Mouse (Mus musculus) liver, embryonic 14.5 days (tissue): ENCODE data around the gene Ceacam1. TPM values are rescaled to one million over a fixed set of nuclear protein-coding genes. Genes with fewer than 3 reads are reported as not detected.
"Not testable (repeated sequence)": the region's sequence is repeated elsewhere in the genome, so short reads cannot be mapped to it uniquely, and the experiment has no call there.

Experiments
- ATAC-seq: fragments of 200-750 bp; cut with Nextera tagmentation; 2 replicates; pipeline ENCODE4 v1.8.0; 2017; ENCODE audit warnings: moderate number of reproducible peaks, mild to moderate bottlenecking, moderate library complexity; ENCODE audit not compliant: insufficient read depth
- DNase-seq, 3 experiments: peaks; one replicate each; pipeline ENCODE4 v3.0.0-alpha.2; 2012 to 2013; ENCODE audit warnings: low read depth in 3 of 3, low spot score in 3 of 3
- H3K27ac ChIP-seq: fragments of 300-500 bp; sonication (generic); 2 replicates; pipeline ENCODE4 v1.5.1; 2014; ENCODE audit warnings: moderate library complexity, mild to moderate bottlenecking, control low read depth, inconsistent platforms
- H3K27me3 ChIP-seq: fragments of 300-500 bp; sonication (generic); 2 replicates; pipeline ENCODE4 v1.6.1; 2014; ENCODE audit warnings: mild to moderate bottlenecking, low read length, moderate library complexity; ENCODE audit not compliant: control insufficient read depth, insufficient read depth
- H3K36me3 ChIP-seq: fragments of 300-500 bp; sonication (generic); replicated peaks from 2 replicates; pipeline ENCODE4 v1.6.1; 2014; ENCODE audit warnings: low read depth; ENCODE audit not compliant: control insufficient read depth, insufficient read depth
- H3K4me1 ChIP-seq, 2 experiments: fragments of 200-500 bp in 1 of 2; fragments of 300-500 bp in 1 of 2; sonication (generic) in 1 of 2; replicated peaks; 2 replicates each; pipeline ENCODE4 v1.6.1; 2012 to 2014; ENCODE audit warnings: antibody characterized with exemption in 1 of 2, inconsistent platforms in 1 of 2, low read length in 1 of 2; ENCODE audit not compliant: control insufficient read depth in 2 of 2, insufficient read depth in 2 of 2
- H3K4me2 ChIP-seq: fragments of 300-500 bp; sonication (generic); 2 replicates; pipeline ENCODE4 v1.6.1; 2014; ENCODE audit warnings: low read depth, mild to moderate bottlenecking, control low read depth, moderate library complexity
- H3K4me3 ChIP-seq, 2 experiments: fragments of 200-500 bp in 1 of 2; fragments of 300-500 bp in 1 of 2; sonication (generic) in 1 of 2; 2 replicates each; pipeline ENCODE4 v1.5.1; 2012 to 2014; ENCODE audit warnings: low read depth in 2 of 2, low read length in 2 of 2, mild to moderate bottlenecking in 2 of 2, control low read depth in 1 of 2, inconsistent platforms in 1 of 2, moderate library complexity in 1 of 2; ENCODE audit not compliant: insufficient read depth in 1 of 2
- H3K9ac ChIP-seq: fragments of 300-500 bp; sonication (generic); replicated peaks from 2 replicates; pipeline ENCODE4 v1.6.1; 2014; ENCODE audit warnings: mild to moderate bottlenecking, control low read depth, moderate library complexity
- H3K9me3 ChIP-seq: fragments of 300-500 bp; sonication (generic); 2 replicates; pipeline ENCODE4 v1.6.1; 2016; ENCODE audit warnings: low read length, mixed read lengths; ENCODE audit not compliant: control insufficient read depth
- CTCF ChIP-seq: IDR thresholded peaks from 2 replicates; pipeline ENCODE4 v1.5.1; 2016; ENCODE audit warnings: antibody characterized with exemption, low read depth, control low read depth
- EP300 ChIP-seq: IDR thresholded peaks from 2 replicates; pipeline ENCODE4 v1.6.1; 2016; ENCODE audit warnings: antibody characterized with exemption, low read depth
- WGBS: fragments of 180-500 bp; shearing (Covaris S2); extraction: QIAGEN DNeasy Blood & Tissue Kit; methylation state at CpG from one replicate; pipeline ENCODE4 v1.1.7; 2014; ENCODE audit not compliant: insufficient replicate concordance; 5-methylcytosine and 5-hydroxymethylcytosine counted together
- polyA plus RNA-seq, 2 experiments: library from polyadenylated mRNA; depleted of rRNA in 1 of 2; stranded (reverse) in 1 of 2; unstranded in 1 of 2; fragments of >200 nt; fragmentation: Nextera tagmentation in 1 of 2; extraction: Ambion mirVana in 1 of 2; gene quantifications; 2 replicates each; pipeline versions ENCODE4 v1.2.1 to v1.2.3; 2012 to 2014

The Ceacam1 gene
- 2.8 and 3.0 TPM in 2 replicates for polyA plus RNA-seq (2012; rRNA removed)
- 3.8 and 4.3 TPM in 2 replicates for polyA plus RNA-seq (2014; fragmentation: Nextera tagmentation; extraction: Ambion mirVana)

DNA sequence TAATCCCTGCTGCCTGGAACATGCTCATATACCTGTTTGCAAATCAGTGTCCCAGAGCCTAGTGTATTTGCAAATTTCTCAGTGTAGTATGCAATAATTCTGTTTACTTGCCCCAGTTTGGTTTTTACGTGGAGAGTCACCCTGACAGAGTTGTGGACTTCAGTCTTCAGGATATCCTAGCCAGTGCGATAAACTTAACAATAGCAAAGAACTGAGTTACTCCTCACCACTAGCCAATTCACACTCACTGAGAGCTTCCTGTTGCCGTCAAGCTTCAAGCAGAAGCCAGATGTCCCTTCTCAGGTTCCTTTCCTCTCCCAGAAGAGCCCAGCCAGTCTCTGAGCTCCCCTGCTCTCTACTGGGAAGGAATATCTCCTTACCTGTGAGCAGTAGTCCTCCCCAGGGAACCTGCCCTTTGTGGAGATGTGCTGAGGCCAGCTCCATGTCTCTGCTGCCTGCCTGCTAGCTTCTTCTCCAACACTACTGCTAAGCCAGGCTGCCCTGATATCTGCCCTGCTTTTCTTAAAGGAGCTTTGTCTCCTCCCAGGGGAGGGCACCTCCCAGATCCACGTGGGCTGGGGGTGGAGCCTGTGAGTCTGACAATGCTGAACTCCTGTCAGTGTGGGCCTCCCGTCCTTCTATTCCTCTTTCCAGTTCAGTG, at the start of gene Ceacam1:
Gene Ceacam1, minus strand, starts transcription at position 513 of the 661 bp plus-strand sequence.
- H3K4me1 ChIP-seq, H3K4me2 ChIP-seq, H3K27me3 ChIP-seq, H3K36me3 ChIP-seq, ATAC-seq, H3K4me3 ChIP-seq, H3K9ac ChIP-seq, H3K27ac ChIP-seq, H3K9me3 ChIP-seq: not testable (repeated sequence)
- DNase-seq: peak in 2 of 3 experiments; percentile 27 to 31
- 15% methylated on average over 5 of the region's 5 CpGs for WGBS

DNA sequence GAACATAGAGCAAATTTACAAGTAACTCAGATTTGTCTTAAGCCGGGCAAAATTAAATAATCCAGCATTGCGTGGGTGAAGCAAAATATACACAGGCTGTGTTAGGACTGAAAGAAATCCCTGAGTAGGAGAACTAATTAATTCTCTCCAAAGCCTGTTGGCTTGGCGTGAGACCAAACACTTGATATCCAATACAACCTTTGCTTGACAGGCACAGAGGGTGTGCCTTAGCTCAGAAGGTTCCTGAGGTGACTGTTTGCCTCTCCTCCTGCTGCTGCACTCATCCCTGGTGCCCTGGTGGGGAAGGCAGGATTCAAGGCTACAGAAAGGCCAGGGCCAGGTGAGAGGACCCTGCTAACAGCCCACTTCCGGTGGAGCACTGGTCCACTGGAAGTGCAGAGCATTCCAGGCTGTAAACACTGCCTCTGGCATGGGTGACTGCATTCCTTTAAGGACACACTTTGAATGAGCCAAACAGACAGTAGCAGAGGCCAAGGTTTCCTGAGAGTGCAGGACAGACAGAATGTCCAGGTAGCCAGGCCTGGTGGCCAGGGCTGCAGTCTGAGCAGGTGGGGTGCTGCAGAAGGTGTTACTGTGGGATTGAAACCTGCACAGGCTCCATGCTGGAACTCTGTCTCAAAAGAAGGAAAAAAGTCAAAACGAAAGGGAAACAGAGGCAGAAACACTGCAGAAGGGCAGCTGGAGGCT, 38.8 kb upstream of the Ceacam1 start:
- not testable (repeated sequence) for ATAC-seq

GRCm38 (mm10) chr7:25515667-25516066, 38.3 kb upstream of the Ceacam1 start:
- not testable (repeated sequence) for H3K9me3 ChIP-seq, H3K4me1 ChIP-seq, ATAC-seq, DNase-seq, H3K27ac ChIP-seq, H3K27me3 ChIP-seq, H3K36me3 ChIP-seq, H3K9ac ChIP-seq, H3K4me2 ChIP-seq, H3K4me3 ChIP-seq
- WGBS: 47% methylated on average over 1 of the region's 1 CpGs

More for the DNA sequence above, 38.8 kb upstream of the Ceacam1 start:
- 65% methylated on average over 2 of the region's 5 CpGs for WGBS
- not testable (repeated sequence) for H3K4me2 ChIP-seq, H3K4me3 ChIP-seq, H3K27ac ChIP-seq, H3K9me3 ChIP-seq, DNase-seq, H3K4me1 ChIP-seq, H3K27me3 ChIP-seq, H3K9ac ChIP-seq, H3K36me3 ChIP-seq

GRCm38 (mm10) chr7:25509925-25510324, 32.5 kb upstream of the Ceacam1 start:
- Histone ChIP-seq H3K27ac (no peak overlapping the region), H3K36me3 (no peaks in the 10 kb centered on the region), H3K4me1 (no peaks in the 10 kb centered on the region), H3K9ac (no peak overlapping the region), H3K4me2 (no peak overlapping the region), H3K9me3 (no peaks in the 10 kb centered on the region), H3K4me3 (no peak overlapping the region), H3K27me3 (no peaks in the 10 kb centered on the region)
- TF ChIP-seq CTCF (no peak), EP300 (no peak)
- no peak for ATAC-seq
- DNase-seq: no peak
- 16% methylated on average over 3 of the region's 3 CpGs for WGBS

- no peaks in the 10 kb centered on the region for H3K4me1 ChIP-seq
- WGBS: 68% methylated on average over 1 of the region's 1 CpGs
- no peak overlapping the region for H3K4me3 ChIP-seq
- no peak for TF ChIP-seq CTCF
- TF ChIP-seq EP300: no peak
- no peaks in the 10 kb centered on the region for H3K36me3 ChIP-seq
- H3K4me2 ChIP-seq: no peak overlapping the region
- no peak overlapping the region for H3K9ac ChIP-seq
- no peaks in the 10 kb centered on the region for H3K9me3 ChIP-seq
- no peak for DNase-seq
- H3K27me3 ChIP-seq: no peaks in the 10 kb centered on the region
- H3K27ac ChIP-seq: no peak overlapping the region
- ATAC-seq: no peak
These were observed 17.2 kb upstream of the Ceacam1 start for GRCm38 (mm10) chr7:25494649-25495048.

- H3K27ac ChIP-seq, H3K9me3 ChIP-seq, H3K4me2 ChIP-seq, DNase-seq, H3K36me3 ChIP-seq, H3K4me1 ChIP-seq, H3K27me3 ChIP-seq, ATAC-seq, H3K4me3 ChIP-seq, H3K9ac ChIP-seq: not testable (repeated sequence)
- WGBS: no CpG with 5 or more reads among the region's 1 CpGs
These were observed 13.3 kb upstream of the Ceacam1 start for GRCm38 (mm10) chr7:25490698-25491097.

DNA sequence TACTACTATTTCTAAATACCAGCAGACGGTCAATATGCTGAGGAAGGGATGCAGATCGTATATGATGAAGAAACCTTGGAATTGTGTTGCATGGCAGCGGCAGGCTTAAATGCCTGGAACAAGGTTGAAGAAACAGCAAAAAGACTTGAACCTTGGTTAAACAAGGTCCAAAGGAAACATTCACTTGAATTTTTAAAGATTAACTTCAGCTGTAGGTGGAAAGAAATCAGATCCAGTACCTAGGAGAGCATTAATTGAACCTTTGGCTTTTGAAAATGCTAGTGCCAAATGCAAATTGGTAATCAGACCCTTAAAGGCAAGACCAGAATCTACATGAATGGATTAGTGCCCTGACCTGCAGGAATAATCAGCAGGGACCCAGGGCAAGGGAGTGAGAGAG, 12.0 kb upstream of the Ceacam1 start:
- not testable (repeated sequence) for H3K4me3 ChIP-seq, H3K9ac ChIP-seq, ATAC-seq, H3K4me1 ChIP-seq, H3K4me2 ChIP-seq, H3K27me3 ChIP-seq, H3K27ac ChIP-seq, DNase-seq, H3K9me3 ChIP-seq, H3K36me3 ChIP-seq
- whole genome bisulfite sequencing: 76% methylated on average over 3 of the region's 3 CpGs
